Mouse (Mus musculus) forebrain, embryonic 14.5 days (tissue): Measurements from ENCODE around the gene Gpr39. TPM values are rescaled to one million over a fixed set of nuclear protein-coding genes. Genes with fewer than 3 reads are reported as not detected.
A peak's percentile ranks its signal among the peaks of the same experiment; 100 is the strongest.
"Not testable (repeated sequence)": the region's sequence is repeated elsewhere in the genome, so short reads cannot be mapped to it uniquely, and the experiment has no call there.

ENCODE experiments used
- ATAC-seq: fragments of 200-750 bp; cut with Nextera tagmentation; 2 replicates; pipeline ENCODE4 v1.8.0; 2017; ENCODE audit warnings: mild to moderate bottlenecking, moderate library complexity
- DNase-seq: peaks from one replicate; pipeline ENCODE4 v3.0.0-alpha.2; 2015; ENCODE audit warnings: low spot score
- H3K27ac ChIP-seq: fragments of 300-500 bp; sonication (generic); 2 replicates; pipeline ENCODE4 v1.5.1; 2014; ENCODE audit warnings: low read depth, mild to moderate bottlenecking, control low read depth, low read length, moderate library complexity
- H3K27me3 ChIP-seq: fragments of 300-500 bp; sonication (generic); replicated peaks from 2 replicates; pipeline ENCODE4 v1.6.1; 2014; ENCODE audit warnings: low read length, control low read depth, mixed read lengths; ENCODE audit not compliant: control insufficient read depth, insufficient read depth
- H3K36me3 ChIP-seq: fragments of 300-500 bp; sonication (generic); 2 replicates; pipeline ENCODE4 v1.6.1; 2014; ENCODE audit warnings: low read length, control low read depth; ENCODE audit not compliant: control insufficient read depth, insufficient read depth
- H3K4me1 ChIP-seq: fragments of 300-500 bp; sonication (generic); 2 replicates; pipeline ENCODE4 v1.6.1; 2014; ENCODE audit warnings: antibody characterized with exemption, low read length, control low read depth; ENCODE audit not compliant: control insufficient read depth, insufficient read depth
- H3K4me2 ChIP-seq: fragments of 300-500 bp; sonication (generic); 2 replicates; pipeline ENCODE4 v1.6.1; 2014; ENCODE audit warnings: mild to moderate bottlenecking, control low read depth, low read length
- H3K4me3 ChIP-seq: fragments of 300-500 bp; sonication (generic); 2 replicates; pipeline ENCODE4 v1.5.1; 2014; ENCODE audit warnings: low read depth, low read length, control low read depth
- H3K9ac ChIP-seq: fragments of 300-500 bp; sonication (generic); 2 replicates; pipeline ENCODE4 v1.6.1; 2014; ENCODE audit warnings: mild to moderate bottlenecking, low read length, control low read depth, moderate library complexity
- H3K9me3 ChIP-seq: fragments of 300-500 bp; sonication (generic); replicated peaks from 2 replicates; pipeline ENCODE4 v1.6.1; 2016; ENCODE audit warnings: low read length, control low read depth, mixed read lengths; ENCODE audit not compliant: control insufficient read depth
- whole genome bisulfite sequencing: fragments of 180-500 bp; shearing (Covaris S2); extraction: QIAGEN DNeasy Blood & Tissue Kit; methylation state at CpG from one replicate; pipeline ENCODE4 v1.1.7; 2014; 5-methylcytosine and 5-hydroxymethylcytosine counted together
- polyA plus RNA-seq: library from polyadenylated mRNA; unstranded; fragments of >200 nt; fragmentation: Nextera tagmentation; extraction: Ambion mirVana; gene quantifications from 2 replicates; pipeline ENCODE4 v1.2.1, GENCODE M21; 2014

The Gpr39 gene
- polyA plus RNA-seq: not detected in 2 replicates

- Histone ChIP-seq H3K4me2 (no peak within 1 kb of the TSS), H3K27ac (no peak within 1 kb of the TSS), H3K4me3 (no peak within 1 kb of the TSS), H3K27me3 (no peaks in the 10 kb centered on the region), H3K4me1 (no peaks in the 10 kb centered on the region), H3K9me3 (no peaks in the 10 kb centered on the region), H3K36me3 (no peaks in the 10 kb centered on the region), H3K9ac (no peak within 1 kb of the TSS)
- DNase-seq (no peak), ATAC-seq (no peak)
- 80% methylated on average over 15 of the region's 15 CpGs for WGBS
These were observed at the start of gene Gpr39 for GRCm38 (mm10) chr1:125676790-125677273. TSS of gene Gpr39 (plus strand) at chr1:125676995.

- Histone ChIP-seq H3K27me3 (no peaks in the 10 kb centered on the region), H3K4me3 (no peak overlapping the region), H3K4me2 (peak overlapping the region; percentile 9; the same call in 1 of the 2 replicates), H3K27ac (peak overlapping the region; percentile 62), H3K9me3 (no peaks in the 10 kb centered on the region), H3K4me1 (peaks cover 14% of the 10 kb centered on the region), H3K36me3 (no peaks in the 10 kb centered on the region), H3K9ac (no peak overlapping the region)
- DNase-seq: peak; percentile 84
- ATAC-seq: peak; percentile 70
- WGBS: 12% methylated on average over 8 of the region's 8 CpGs
These were observed 37.1 kb upstream of the Gpr39 start for GRCm38 (mm10) chr1:125639501-125640253.

- no peak for ATAC-seq
- no peak overlapping the region for H3K9ac ChIP-seq
- H3K27me3 ChIP-seq: no peaks in the 10 kb centered on the region
- DNase-seq: peak; percentile 4
- 35% methylated on average over 1 of the region's 1 CpGs for WGBS
- H3K4me3 ChIP-seq: no peak overlapping the region
- H3K4me1 ChIP-seq: peaks cover 14% of the 10 kb centered on the region
- no peaks in the 10 kb centered on the region for H3K9me3 ChIP-seq
- no peaks in the 10 kb centered on the region for H3K36me3 ChIP-seq
- H3K4me2 ChIP-seq: no peak overlapping the region
- H3K27ac ChIP-seq: no peak overlapping the region
These were observed 33.2 kb upstream of the Gpr39 start for GRCm38 (mm10) chr1:125643643-125644042.

- not testable (repeated sequence) for H3K27me3 ChIP-seq, H3K9me3 ChIP-seq, H3K27ac ChIP-seq, ATAC-seq, H3K4me3 ChIP-seq, DNase-seq, H3K4me1 ChIP-seq, H3K9ac ChIP-seq, H3K36me3 ChIP-seq, H3K4me2 ChIP-seq
- WGBS: 97% methylated on average over 2 of the region's 2 CpGs
These were observed 30.0 kb upstream of the Gpr39 start for GRCm38 (mm10) chr1:125646816-125647215.

GRCm38 (mm10) chr1:125648011-125648410 is 28.8 kb upstream of the Gpr39 start:
- 98% methylated on average over 4 of the region's 4 CpGs for WGBS
- Histone ChIP-seq H3K4me2 (no peak overlapping the region), H3K27ac (no peak overlapping the region), H3K4me3 (no peak overlapping the region), H3K4me1 (no peaks in the 10 kb centered on the region), H3K36me3 (no peaks in the 10 kb centered on the region), H3K9ac (no peak overlapping the region), H3K27me3 (no peaks in the 10 kb centered on the region), H3K9me3 (no peaks in the 10 kb centered on the region)
- ATAC-seq: no peak
- DNase-seq: no peak

GRCm38 (mm10) chr1:125649056-125649455 is 27.7 kb upstream of the Gpr39 start:
- DNase-seq: no peak
- H3K9ac ChIP-seq: no peak overlapping the region

GRCm38 (mm10) chr1:125652836-125653594 is 23.8 kb upstream of the Gpr39 start:
- no peak overlapping the region for H3K4me3 ChIP-seq
- no peaks in the 10 kb centered on the region for H3K27me3 ChIP-seq
- no peaks in the 10 kb centered on the region for H3K9me3 ChIP-seq
- DNase-seq (no peak), ATAC-seq (no peak)
- H3K4me1 ChIP-seq: no peaks in the 10 kb centered on the region
- H3K36me3 ChIP-seq: no peaks in the 10 kb centered on the region
- WGBS: 75% methylated on average over 1 of the region's 1 CpGs
- no peak overlapping the region for H3K27ac ChIP-seq
- no peak overlapping the region for H3K9ac ChIP-seq
- no peak overlapping the region for H3K4me2 ChIP-seq

More at GRCm38 (mm10) chr1:125649056-125649455, 27.7 kb upstream of the Gpr39 start:
- H3K4me1 ChIP-seq: no peaks in the 10 kb centered on the region
- H3K9me3 ChIP-seq: no peaks in the 10 kb centered on the region
- H3K4me2 ChIP-seq: no peak overlapping the region
- no peak overlapping the region for H3K4me3 ChIP-seq
- no peak for ATAC-seq
- no peaks in the 10 kb centered on the region for H3K27me3 ChIP-seq
- 91% methylated on average over 3 of the region's 3 CpGs for whole genome bisulfite sequencing
- H3K27ac ChIP-seq: no peak overlapping the region
- no peaks in the 10 kb centered on the region for H3K36me3 ChIP-seq

GRCm38 (mm10) chr1:125657416-125657815 is 19.4 kb upstream of the Gpr39 start:
- H3K4me3 ChIP-seq: no peak overlapping the region
- ATAC-seq (no peak), DNase-seq (peak; percentile 42)
- H3K4me1 ChIP-seq: no peaks in the 10 kb centered on the region
- H3K27ac ChIP-seq: no peak overlapping the region
- no peaks in the 10 kb centered on the region for H3K36me3 ChIP-seq
- H3K9me3 ChIP-seq: no peaks in the 10 kb centered on the region
- H3K4me2 ChIP-seq: no peak overlapping the region
- no peak overlapping the region for H3K9ac ChIP-seq
- WGBS: 52% methylated on average over 5 of the region's 5 CpGs
- no peaks in the 10 kb centered on the region for H3K27me3 ChIP-seq

GRCm38 (mm10) chr1:125660151-125660550 is 16.6 kb upstream of the Gpr39 start:
- ATAC-seq (no peak), DNase-seq (no peak)
- Histone ChIP-seq H3K4me2 (no peak overlapping the region), H3K9me3 (no peaks in the 10 kb centered on the region), H3K4me1 (no peaks in the 10 kb centered on the region), H3K36me3 (no peaks in the 10 kb centered on the region), H3K4me3 (no peak overlapping the region), H3K9ac (no peak overlapping the region), H3K27ac (no peak overlapping the region), H3K27me3 (no peaks in the 10 kb centered on the region)
- WGBS: 90% methylated on average over 4 of the region's 4 CpGs
